Mouse (Mus musculus) midbrain, embryonic 13.5 days (tissue): ENCODE measurements at regions not wholly inside any gene's neighbourhood (a gene's known extent, or its start where the extent isn't known, plus 50 kb on each side); places are given as distances from the start of the nearest gene placed in this dataset.

Experiments used
- ATAC-seq: fragments of 200-750 bp; cut with Nextera tagmentation; 2 replicates; pipeline ENCODE4 v1.8.0; 2017; ENCODE audit warnings: mild to moderate bottlenecking, moderate TSS enrichment, moderate library complexity
- H3K27ac ChIP-seq: fragments of 300-500 bp; sonication (generic); 2 replicates; pipeline ENCODE4 v1.5.1; 2015; ENCODE audit warnings: inconsistent platforms, mild to moderate bottlenecking, moderate library complexity
- H3K27me3 ChIP-seq: fragments of 300-500 bp; sonication (generic); 2 replicates; pipeline ENCODE4 v1.6.1; 2015; ENCODE audit warnings: mild to moderate bottlenecking, inconsistent platforms
- H3K36me3 ChIP-seq: fragments of 300-500 bp; sonication (generic); 2 replicates; pipeline ENCODE4 v1.6.1; 2015; ENCODE audit warnings: mild to moderate bottlenecking, inconsistent platforms
- H3K4me1 ChIP-seq: fragments of 300-500 bp; sonication (generic); replicated peaks from 2 replicates; pipeline ENCODE4 v1.6.1; 2015; ENCODE audit warnings: inconsistent platforms
- H3K4me2 ChIP-seq: fragments of 300-500 bp; sonication (generic); replicated peaks from 2 replicates; pipeline ENCODE4 v1.6.1; 2015; ENCODE audit warnings: moderate library complexity, mild to moderate bottlenecking, inconsistent platforms
- H3K4me3 ChIP-seq: fragments of 300-500 bp; sonication (generic); replicated peaks from 2 replicates; pipeline ENCODE4 v1.5.1; 2015; ENCODE audit warnings: mild to moderate bottlenecking, inconsistent platforms
- H3K9ac ChIP-seq: fragments of 300-500 bp; sonication (generic); replicated peaks from 2 replicates; pipeline ENCODE4 v1.6.1; 2015; ENCODE audit warnings: mild to moderate bottlenecking, inconsistent platforms
- H3K9me3 ChIP-seq: fragments of 300-500 bp; sonication (generic); 2 replicates; pipeline ENCODE4 v1.6.1; 2016; ENCODE audit warnings: mild to moderate bottlenecking, inconsistent platforms
- WGBS: fragments of 180-500 bp; shearing (Covaris S2); methylation state at CpG from one replicate; pipeline ENCODE4 v1.1.7; 2015; 5-methylcytosine and 5-hydroxymethylcytosine counted together

DNA sequence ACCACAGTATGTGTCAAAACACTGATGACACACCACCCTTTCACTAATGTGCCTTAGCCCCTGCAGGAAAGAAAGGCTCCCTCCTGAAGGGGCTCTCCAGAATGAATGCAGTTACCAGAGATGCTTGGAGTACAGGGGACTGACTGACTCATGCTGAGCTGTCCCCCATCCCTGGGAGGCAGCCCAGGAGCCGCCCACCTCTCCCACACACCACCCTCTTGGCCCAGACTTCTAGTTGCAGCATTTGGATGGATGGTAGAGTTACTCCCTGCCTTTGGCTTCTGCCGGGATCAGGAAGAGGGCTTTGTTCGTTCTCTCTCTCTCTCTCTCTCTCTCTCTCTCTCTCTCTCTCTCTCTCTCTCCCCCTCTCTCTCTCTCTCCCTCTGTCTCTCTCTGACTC lies 53.4 kb upstream of the Jun start:
- no peaks in the 10 kb centered on the region for H3K36me3 ChIP-seq
- WGBS: 31% methylated on average over 3 of the region's 3 CpGs
- no peak overlapping the region for H3K4me2 ChIP-seq
- ATAC-seq: no peak
- H3K9me3 ChIP-seq: no peaks in the 10 kb centered on the region
- H3K4me1 ChIP-seq: peaks cover 20% of the 10 kb centered on the region
- H3K9ac ChIP-seq: no peak overlapping the region
- no peak overlapping the region for H3K27ac ChIP-seq
- H3K27me3 ChIP-seq: no peaks in the 10 kb centered on the region
- no peak overlapping the region for H3K4me3 ChIP-seq

DNA sequence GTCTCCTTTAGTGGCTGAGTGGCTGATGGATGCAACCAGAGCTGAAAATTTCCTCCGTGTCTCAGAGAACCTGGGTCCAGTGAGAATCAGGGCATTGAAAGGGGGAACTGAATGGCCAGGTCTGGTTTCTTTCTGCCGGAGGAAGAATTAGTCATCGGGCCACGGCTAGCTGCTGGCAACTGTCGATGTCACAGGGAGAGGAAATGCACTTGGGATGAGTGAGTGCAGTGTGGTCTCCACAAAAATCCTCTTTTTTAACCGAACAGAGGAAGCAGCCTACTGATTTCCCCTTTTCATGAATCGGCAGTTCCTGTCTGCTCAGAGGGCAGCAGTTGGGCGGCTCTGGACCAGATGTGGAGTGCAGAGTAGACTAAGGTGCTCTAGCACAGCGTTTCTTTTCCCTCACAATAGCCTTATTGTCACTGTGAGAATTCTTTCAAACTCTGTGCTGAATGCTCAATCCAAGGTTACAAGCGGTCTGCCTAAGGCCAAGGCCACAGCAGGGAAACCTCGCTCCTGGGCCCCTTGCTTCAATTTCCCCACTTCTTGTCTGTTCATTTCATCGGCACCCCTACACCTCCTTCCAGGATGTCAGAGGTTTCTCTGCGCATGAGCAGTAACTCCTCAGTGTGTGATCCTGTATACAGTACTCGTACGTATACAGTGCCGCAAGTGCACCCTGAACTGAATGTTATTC lies 54.1 kb upstream of the Jun start:
- Histone ChIP-seq H3K4me3 (no peak overlapping the region), H3K36me3 (no peaks in the 10 kb centered on the region), H3K9ac (no peak overlapping the region), H3K4me1 (peaks cover 20% of the 10 kb centered on the region), H3K4me2 (peak overlapping the region; percentile 38), H3K27me3 (no peaks in the 10 kb centered on the region), H3K27ac (no peak overlapping the region), H3K9me3 (no peaks in the 10 kb centered on the region)
- ATAC-seq: peak; percentile 41
- WGBS: 35% methylated on average over 16 of the region's 16 CpGs

DNA sequence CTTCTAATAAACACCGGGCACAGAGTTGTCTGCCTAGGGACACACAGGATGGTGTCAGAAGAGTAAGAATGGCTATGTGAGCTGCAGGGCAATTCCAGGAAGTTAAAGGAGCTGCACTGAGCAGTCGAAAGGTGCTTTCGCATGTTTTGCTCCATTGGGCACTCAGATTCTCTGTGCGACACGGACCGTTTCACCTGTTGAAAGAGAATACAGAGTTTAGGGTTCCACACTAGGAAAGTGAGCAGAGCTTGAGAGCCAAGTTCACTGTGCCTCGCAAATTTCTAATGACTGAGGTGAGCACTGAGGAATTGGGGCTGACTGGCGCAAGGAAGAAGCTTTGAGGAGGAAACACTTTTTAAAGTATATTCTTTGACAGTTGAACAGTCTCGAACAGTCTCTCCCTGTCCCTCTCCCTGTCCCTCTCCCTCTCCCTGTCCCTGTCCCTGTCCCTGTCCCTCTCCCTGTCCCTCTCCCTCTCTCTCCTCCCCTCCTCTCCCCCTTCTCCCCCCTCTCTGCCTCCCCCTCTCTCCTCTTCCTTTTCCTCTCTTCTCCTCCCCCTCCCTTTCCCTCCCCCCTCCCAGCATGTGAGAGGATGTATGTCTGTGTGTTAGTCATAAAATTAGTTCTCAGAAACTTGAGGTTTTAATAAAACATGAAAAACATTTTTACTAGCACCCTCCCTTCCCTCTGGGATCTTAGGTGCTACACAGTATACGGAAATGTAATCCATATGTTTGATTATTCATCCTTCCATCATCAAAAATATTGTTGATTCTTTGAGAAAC lies 55.1 kb upstream of the Jun start:
- Histone ChIP-seq H3K4me2 (no peak overlapping the region), H3K4me3 (no peak overlapping the region), H3K27me3 (no peaks in the 10 kb centered on the region), H3K9me3 (no peaks in the 10 kb centered on the region), H3K27ac (no peak overlapping the region), H3K9ac (no peak overlapping the region), H3K4me1 (peaks cover 20% of the 10 kb centered on the region), H3K36me3 (no peaks in the 10 kb centered on the region)
- no peak for ATAC-seq
- WGBS: 70% methylated on average over 10 of the region's 10 CpGs

- Histone ChIP-seq H3K9ac (no peak overlapping the region), H3K27me3 (no peaks in the 10 kb centered on the region), H3K4me1 (peaks cover 20% of the 10 kb centered on the region), H3K27ac (no peak overlapping the region), H3K4me2 (no peak overlapping the region), H3K36me3 (no peaks in the 10 kb centered on the region), H3K9me3 (no peaks in the 10 kb centered on the region), H3K4me3 (no peak overlapping the region)
- 36% methylated on average over 6 of the region's 6 CpGs for WGBS
- no peak; the same call in 1 of the 2 replicates for ATAC-seq
Measured at GRCm38 (mm10) chr4:95108811-95109210, 56.8 kb upstream of the Jun start.

DNA sequence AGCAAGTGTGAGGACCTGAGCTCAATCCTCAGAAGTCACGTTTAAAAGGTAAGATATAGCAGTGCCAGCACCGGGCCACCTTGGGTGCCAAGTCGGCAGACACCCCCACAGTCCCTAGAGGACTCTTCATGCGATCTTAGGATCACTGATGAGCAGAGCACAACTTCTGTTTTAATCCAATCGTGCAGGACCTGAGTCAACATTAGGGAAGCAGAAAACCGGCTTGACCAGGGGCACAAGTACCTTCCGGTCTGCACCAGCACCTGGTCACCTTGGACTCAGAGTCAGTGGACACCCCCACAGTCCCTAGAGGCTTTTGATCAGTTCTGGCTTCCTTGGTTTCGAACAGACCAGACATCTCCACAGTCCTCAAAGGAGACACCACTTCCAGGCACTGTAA lies 58.8 kb upstream of the Jun start:
- no peak overlapping the region for H3K27ac ChIP-seq
- no peak overlapping the region for H3K9ac ChIP-seq
- peaks cover 19% of the 10 kb centered on the region for H3K4me1 ChIP-seq
- no peak for ATAC-seq
- no peaks in the 10 kb centered on the region for H3K36me3 ChIP-seq
- no peaks in the 10 kb centered on the region for H3K9me3 ChIP-seq
- H3K4me2 ChIP-seq: no peak overlapping the region
- no peaks in the 10 kb centered on the region for H3K27me3 ChIP-seq
- WGBS: 93% methylated on average over 8 of the region's 8 CpGs
- no peak overlapping the region for H3K4me3 ChIP-seq

DNA sequence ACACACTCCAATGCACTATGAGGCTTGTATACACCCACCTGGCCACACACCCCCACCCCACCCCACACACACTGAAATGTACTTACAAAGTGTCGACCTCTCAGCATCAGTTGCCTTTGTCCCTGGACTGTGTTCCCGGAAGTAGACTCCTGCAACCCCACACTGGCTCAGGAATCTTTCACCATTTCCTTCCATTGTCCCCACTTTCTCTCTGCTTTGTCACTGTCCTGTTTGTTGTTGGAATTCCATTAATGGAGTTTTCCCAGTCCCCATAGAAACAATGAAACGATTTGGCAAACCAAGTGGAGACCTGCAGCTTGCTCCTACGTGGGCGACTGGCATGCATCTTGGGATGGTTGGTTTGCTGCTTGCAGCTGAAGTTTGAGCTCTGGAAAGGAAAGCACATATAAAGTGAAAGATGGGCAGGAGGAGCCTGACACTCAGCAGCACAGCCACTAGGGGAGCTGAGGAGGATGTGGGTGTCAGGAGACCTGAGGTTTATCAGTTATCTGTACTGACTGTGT lies 65.2 kb upstream of the Jun start:
- WGBS: 36% methylated on average over 5 of the region's 5 CpGs
- Histone ChIP-seq H3K4me2 (no peak overlapping the region), H3K4me3 (no peak overlapping the region), H3K4me1 (no peaks in the 10 kb centered on the region), H3K27ac (no peak overlapping the region), H3K9me3 (no peaks in the 10 kb centered on the region), H3K27me3 (no peaks in the 10 kb centered on the region), H3K9ac (no peak overlapping the region), H3K36me3 (no peaks in the 10 kb centered on the region)
- ATAC-seq: peak; percentile 34; the same call in 1 of the 2 replicates

DNA sequence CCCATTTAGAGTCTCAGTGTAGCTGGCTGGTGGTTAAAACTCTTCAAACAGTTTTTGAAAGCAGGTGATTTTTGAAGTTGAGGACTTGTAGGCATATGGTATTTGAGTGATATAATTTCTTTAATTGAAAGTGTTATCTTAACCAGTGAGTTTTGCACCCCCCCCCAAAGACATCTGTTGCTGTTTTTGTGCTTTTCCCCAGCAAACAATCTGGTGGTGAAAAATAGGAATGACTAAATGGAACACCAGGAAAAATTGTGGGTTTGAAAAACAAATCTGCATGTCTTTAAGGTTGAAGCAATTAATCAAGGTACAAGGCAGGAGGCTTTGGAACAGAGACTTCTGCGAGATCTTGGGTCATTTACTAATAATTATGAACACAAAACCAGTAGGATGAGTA lies 68.9 kb upstream of the Jun start:
- no peak overlapping the region for H3K4me3 ChIP-seq
- H3K4me1 ChIP-seq: no peaks in the 10 kb centered on the region
- no peak overlapping the region for H3K27ac ChIP-seq
- 89% methylated on average over 1 of the region's 1 CpGs for WGBS
- no peaks in the 10 kb centered on the region for H3K36me3 ChIP-seq
- H3K4me2 ChIP-seq: no peak overlapping the region
- no peak for ATAC-seq
- H3K9me3 ChIP-seq: no peaks in the 10 kb centered on the region
- no peak overlapping the region for H3K9ac ChIP-seq
- no peaks in the 10 kb centered on the region for H3K27me3 ChIP-seq

GRCm38 (mm10) chr4:95125346-95125745 lies 73.3 kb upstream of the Jun start:
- 61% methylated on average over 1 of the region's 1 CpGs for WGBS
- Histone ChIP-seq H3K9ac (no peak overlapping the region), H3K4me1 (no peaks in the 10 kb centered on the region), H3K9me3 (no peaks in the 10 kb centered on the region), H3K4me2 (no peak overlapping the region), H3K36me3 (no peaks in the 10 kb centered on the region), H3K27me3 (no peaks in the 10 kb centered on the region), H3K27ac (no peak overlapping the region), H3K4me3 (no peak overlapping the region)
- ATAC-seq: no peak

DNA sequence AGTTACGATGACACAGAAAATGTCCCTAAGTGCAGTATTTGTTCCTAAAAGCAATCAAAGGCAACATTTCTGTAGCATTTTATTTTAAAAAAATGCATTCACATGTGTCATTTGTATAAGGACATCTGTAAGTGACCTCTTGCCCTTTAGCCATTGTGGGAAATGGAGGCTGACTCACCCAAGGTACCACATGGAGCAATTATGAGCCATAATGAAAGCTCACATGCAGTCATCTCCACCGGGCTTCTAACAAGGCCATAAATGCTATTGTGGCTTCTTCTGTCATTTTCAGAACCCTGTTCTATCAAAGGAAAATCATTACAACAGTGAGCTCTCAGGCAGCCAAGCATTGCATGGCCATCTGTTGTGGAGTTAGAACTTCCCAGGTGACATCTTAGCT lies 75.9 kb upstream of the Jun start:
- WGBS: 81% methylated on average over 2 of the region's 2 CpGs
- Histone ChIP-seq H3K27ac (no peak overlapping the region), H3K4me2 (no peak overlapping the region), H3K4me1 (no peaks in the 10 kb centered on the region), H3K36me3 (no peaks in the 10 kb centered on the region), H3K9me3 (no peaks in the 10 kb centered on the region), H3K4me3 (no peak overlapping the region), H3K27me3 (0 out of 2 replicates have a peak, but pooled peaks cover 5% of the 10 kb centered on the region), H3K9ac (no peak overlapping the region)
- ATAC-seq: no peak

GRCm38 (mm10) chr4:95133815-95134214 lies 81.8 kb upstream of the Jun start:
- no peaks in the 10 kb centered on the region for H3K9me3 ChIP-seq
- H3K4me3 ChIP-seq: no peak overlapping the region
- 42% methylated on average over 3 of the region's 3 CpGs for WGBS
- peaks cover 33% of the 10 kb centered on the region for H3K4me1 ChIP-seq
- peaks cover 8% of the 10 kb centered on the region; the same call in 1 of the 2 replicates for H3K27me3 ChIP-seq
- no peak for ATAC-seq
- no peak overlapping the region for H3K9ac ChIP-seq
- H3K4me2 ChIP-seq: no peak overlapping the region
- H3K36me3 ChIP-seq: no peaks in the 10 kb centered on the region
- H3K27ac ChIP-seq: no peak overlapping the region

DNA sequence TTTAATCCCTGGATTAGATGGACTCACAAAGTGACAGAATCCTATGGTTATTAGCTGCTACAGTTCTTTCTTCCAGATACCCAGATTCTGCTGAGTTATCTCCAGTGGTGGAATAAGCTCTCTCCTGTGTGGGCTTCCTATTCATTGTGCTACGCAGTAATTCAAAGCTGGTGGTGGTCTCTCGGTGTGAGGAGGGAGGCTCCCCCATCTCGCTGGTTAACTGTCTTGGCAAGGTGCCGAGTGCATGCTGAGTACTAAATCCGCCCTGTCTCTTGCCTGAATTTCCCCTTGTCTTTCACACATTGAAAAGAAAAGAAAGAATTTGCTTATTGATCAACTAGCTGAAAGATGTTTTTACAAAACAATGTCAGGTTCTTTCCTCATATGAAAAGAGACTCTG lies 82.6 kb upstream of the Jun start:
- Histone ChIP-seq H3K4me3 (no peak overlapping the region), H3K27me3 (peaks cover 8% of the 10 kb centered on the region; the same call in 1 of the 2 replicates), H3K36me3 (no peaks in the 10 kb centered on the region), H3K4me1 (peaks cover 33% of the 10 kb centered on the region), H3K27ac (no peak overlapping the region), H3K4me2 (no peak overlapping the region), H3K9ac (no peak overlapping the region), H3K9me3 (no peaks in the 10 kb centered on the region)
- 3% methylated on average over 5 of the region's 5 CpGs for WGBS
- peak; percentile 46; the same call in 1 of the 2 replicates for ATAC-seq

GRCm38 (mm10) chr4:95137413-95138143 lies 85.6 kb upstream of the Jun start:
- ATAC-seq: peak; percentile 82
- H3K4me2 ChIP-seq: no peak overlapping the region
- H3K4me1 ChIP-seq: peaks cover 33% of the 10 kb centered on the region
- peak overlapping the region; percentile 45; the same call in 1 of the 2 replicates for H3K27ac ChIP-seq
- no peaks in the 10 kb centered on the region for H3K36me3 ChIP-seq
- H3K4me3 ChIP-seq: no peak overlapping the region
- peaks cover 3% of the 10 kb centered on the region; the same call in 1 of the 2 replicates for H3K27me3 ChIP-seq
- no peaks in the 10 kb centered on the region for H3K9me3 ChIP-seq
- 25% methylated on average over 12 of the region's 12 CpGs for WGBS
- no peak overlapping the region for H3K9ac ChIP-seq
